Mouse (Mus musculus): ENCODE data around the gene Sh3kbp1. TPM values are rescaled to one million over a fixed set of nuclear protein-coding genes. Genes with fewer than 3 reads are reported as not detected.

Sh3kbp1 gene
- polyA plus RNA-seq, 2 experiments, result 4.0 to 9.9 TPM

GRCm38 (mm10) chrX:159810469-159810868 lies 183.4 kb downstream of the Sh3kbp1 start:
- H3K27me3 ChIP-seq (ENCODE audit: control insufficient read depth, insufficient read depth, low read length), result no peaks in the 10 kb centered on the region
- no peaks in the 10 kb centered on the region for H3K9me3 ChIP-seq (ENCODE audit: control insufficient read depth, low read length)
- no peak overlapping the region for H3K4me2 ChIP-seq (ENCODE audit: low read depth)
- H3K27ac ChIP-seq, result no peak overlapping the region
- ATAC-seq (ENCODE audit: insufficient read depth) (no peak), DNase-seq (ENCODE audit: low read depth in 3 of 3, low spot score in 3 of 3) (no peak)
- no peaks in the 10 kb centered on the region for H3K4me1 ChIP-seq (replicated peaks; ENCODE audit: control insufficient read depth in 2 of 2, insufficient read depth in 2 of 2, low read length in 1 of 2)
- no peaks in the 10 kb centered on the region for H3K36me3 ChIP-seq (replicated peaks; ENCODE audit: control insufficient read depth, insufficient read depth, low read depth)
- H3K4me3 ChIP-seq (ENCODE audit: insufficient read depth in 1 of 2, low read depth in 2 of 2, low read length in 2 of 2), result no peak overlapping the region
- 18% methylated on average over 3 of the region's 3 CpGs for WGBS (ENCODE audit: insufficient replicate concordance)
- no peak overlapping the region for H3K9ac ChIP-seq (replicated peaks)
- no peak for TF ChIP-seq EP300 (IDR thresholded peaks at IDR 0.05; ENCODE audit: low read depth)
- TF ChIP-seq CTCF (IDR thresholded peaks at IDR 0.05; ENCODE audit: low read depth), result no peak

- Histone ChIP-seq H3K4me1 (replicated peaks; ENCODE audit: control insufficient read depth in 2 of 2, insufficient read depth in 2 of 2, low read length in 1 of 2) (no peaks in the 10 kb centered on the region), H3K9ac (replicated peaks) (no peak overlapping the region), H3K36me3 (replicated peaks; ENCODE audit: control insufficient read depth, insufficient read depth, low read depth) (no peaks in the 10 kb centered on the region), H3K27me3 (ENCODE audit: control insufficient read depth, insufficient read depth, low read length) (no peaks in the 10 kb centered on the region), H3K27ac (no peak overlapping the region), H3K4me2 (ENCODE audit: low read depth) (no peak overlapping the region), H3K9me3 (ENCODE audit: control insufficient read depth, low read length) (no peaks in the 10 kb centered on the region), H3K4me3 (ENCODE audit: insufficient read depth in 1 of 2, low read depth in 2 of 2, low read length in 2 of 2) (no peak overlapping the region)
- TF ChIP-seq EP300 (IDR thresholded peaks at IDR 0.05; ENCODE audit: low read depth), result no peak
- TF ChIP-seq CTCF (IDR thresholded peaks at IDR 0.05; ENCODE audit: low read depth), result no peak
- DNase-seq (ENCODE audit: low read depth in 3 of 3, low spot score in 3 of 3) (no peak), ATAC-seq (ENCODE audit: insufficient read depth) (no peak)
- WGBS (ENCODE audit: insufficient replicate concordance), result 74% methylated on average over 2 of the region's 2 CpGs
Observed at GRCm38 (mm10) chrX:159817508-159817907, 190.4 kb downstream of the Sh3kbp1 start.

GRCm38 (mm10) chrX:159828135-159828534 lies 201.1 kb downstream of the Sh3kbp1 start:
- TF ChIP-seq CTCF (IDR thresholded peaks at IDR 0.05; ENCODE audit: low read depth), result no peak
- TF ChIP-seq EP300 (IDR thresholded peaks at IDR 0.05; ENCODE audit: low read depth), result no peak
- H3K9ac ChIP-seq (replicated peaks), result no peak overlapping the region
- H3K4me2 ChIP-seq (ENCODE audit: low read depth), result no peak overlapping the region
- no peaks in the 10 kb centered on the region for H3K9me3 ChIP-seq (ENCODE audit: control insufficient read depth, low read length)
- ATAC-seq (ENCODE audit: insufficient read depth), result no peak
- H3K27me3 ChIP-seq (ENCODE audit: control insufficient read depth, insufficient read depth, low read length), result no peaks in the 10 kb centered on the region
- WGBS (ENCODE audit: insufficient replicate concordance), result 81% methylated on average over 5 of the region's 5 CpGs
- H3K27ac ChIP-seq, result no peak overlapping the region
- H3K4me3 ChIP-seq (ENCODE audit: insufficient read depth in 1 of 2, low read depth in 2 of 2, low read length in 2 of 2), result no peak overlapping the region
- H3K36me3 ChIP-seq (replicated peaks; ENCODE audit: control insufficient read depth, insufficient read depth, low read depth), result no peaks in the 10 kb centered on the region
- no peaks in the 10 kb centered on the region for H3K4me1 ChIP-seq (replicated peaks; ENCODE audit: control insufficient read depth in 2 of 2, insufficient read depth in 2 of 2, low read length in 1 of 2)
- no peak for DNase-seq (ENCODE audit: low read depth in 3 of 3, low spot score in 3 of 3)

GRCm38 (mm10) chrX:159829192-159829852 lies 202.2 kb downstream of the Sh3kbp1 start:
- no peak overlapping the region for H3K4me2 ChIP-seq (ENCODE audit: low read depth)
- H3K4me1 ChIP-seq (replicated peaks; ENCODE audit: control insufficient read depth in 2 of 2, insufficient read depth in 2 of 2, low read length in 1 of 2), result no peaks in the 10 kb centered on the region
- DNase-seq (ENCODE audit: low read depth in 3 of 3, low spot score in 3 of 3) (no peak), ATAC-seq (ENCODE audit: insufficient read depth) (no peak)
- no peak overlapping the region for H3K9ac ChIP-seq (replicated peaks)
- no peak overlapping the region for H3K27ac ChIP-seq
- TF ChIP-seq CTCF (IDR thresholded peaks at IDR 0.05; ENCODE audit: low read depth), result no peak
- TF ChIP-seq EP300 (IDR thresholded peaks at IDR 0.05; ENCODE audit: low read depth), result no peak
- no peaks in the 10 kb centered on the region for H3K9me3 ChIP-seq (ENCODE audit: control insufficient read depth, low read length)
- no peaks in the 10 kb centered on the region for H3K27me3 ChIP-seq (ENCODE audit: control insufficient read depth, insufficient read depth, low read length)
- H3K4me3 ChIP-seq (ENCODE audit: insufficient read depth in 1 of 2, low read depth in 2 of 2, low read length in 2 of 2), result no peak overlapping the region
- WGBS (ENCODE audit: insufficient replicate concordance), result 67% methylated on average over 6 of the region's 6 CpGs
- no peaks in the 10 kb centered on the region for H3K36me3 ChIP-seq (replicated peaks; ENCODE audit: control insufficient read depth, insufficient read depth, low read depth)

- Histone ChIP-seq H3K27me3 (ENCODE audit: control insufficient read depth, insufficient read depth, low read length) (no peaks in the 10 kb centered on the region), H3K9ac (replicated peaks) (no peak overlapping the region), H3K4me3 (ENCODE audit: insufficient read depth in 1 of 2, low read depth in 2 of 2, low read length in 2 of 2) (no peak overlapping the region), H3K4me1 (replicated peaks; ENCODE audit: control insufficient read depth in 2 of 2, insufficient read depth in 2 of 2, low read length in 1 of 2) (no peaks in the 10 kb centered on the region), H3K27ac (no peak overlapping the region), H3K4me2 (ENCODE audit: low read depth) (no peak overlapping the region), H3K36me3 (replicated peaks; ENCODE audit: control insufficient read depth, insufficient read depth, low read depth) (no peaks in the 10 kb centered on the region), H3K9me3 (ENCODE audit: control insufficient read depth, low read length) (no peaks in the 10 kb centered on the region)
- no peak for DNase-seq (ENCODE audit: low read depth in 3 of 3, low spot score in 3 of 3)
- no peak for ATAC-seq (ENCODE audit: insufficient read depth)
- no peak for TF ChIP-seq EP300 (IDR thresholded peaks at IDR 0.05; ENCODE audit: low read depth)
- TF ChIP-seq CTCF (IDR thresholded peaks at IDR 0.05; ENCODE audit: low read depth), result no peak
- WGBS (ENCODE audit: insufficient replicate concordance), result 37% methylated on average over 2 of the region's 2 CpGs
Observed at GRCm38 (mm10) chrX:159831176-159831575, 204.1 kb downstream of the Sh3kbp1 start.

All from liver, embryonic 14.5 days (tissue).